Mouse (Mus musculus): ENCODE results near the gene Slc26a8. TPM values are rescaled to one million over a fixed set of nuclear protein-coding genes. Genes with fewer than 3 reads are reported as not detected.

Slc26a8 gene
- polyA plus RNA-seq, 1 experiment from 2014 or later, result 0.34 TPM

GRCm38 (mm10) chr17:28637711-28638690, 52.0 kb downstream of the Slc26a8 start:
- WGBS, result 72% methylated on average over 7 of the region's 7 CpGs
- H3K9me3 ChIP-seq (ENCODE audit: control insufficient read depth, low read length), result no peaks in the 10 kb centered on the region
- H3K36me3 ChIP-seq (ENCODE audit: control insufficient read depth, insufficient read depth, low read length), result no peaks in the 10 kb centered on the region
- no peak overlapping the region for H3K27ac ChIP-seq (replicated peaks in 1 of 2; ENCODE audit: control insufficient read depth in 1 of 2, insufficient read depth in 1 of 2, low read depth in 2 of 2, low read length in 2 of 2)
- H3K4me3 ChIP-seq (ENCODE audit: control insufficient read depth in 1 of 2, insufficient read depth in 1 of 2, low read depth in 1 of 2, low read length in 2 of 2), result no peak overlapping the region
- H3K4me1 ChIP-seq (ENCODE audit: control insufficient read depth in 2 of 2, insufficient read depth in 2 of 2, low read length in 2 of 2), result peaks cover 0 to 4% of the 10 kb centered on the region in 2 experiments; a peak in 2 of 4 replicates
- no peak overlapping the region for H3K9ac ChIP-seq (ENCODE audit: low read length)
- no peak overlapping the region for H3K4me2 ChIP-seq (ENCODE audit: low read length)
- H3K27me3 ChIP-seq (ENCODE audit: control insufficient read depth, insufficient read depth, low read length), result no peaks in the 10 kb centered on the region
- 0 out of 2 replicates have a peak, but pooled peaks have one; percentile 9 for ATAC-seq (ENCODE audit: insufficient number of reproducible peaks, insufficient read depth, low FRiP score, low read depth)

GRCm38 (mm10) chr17:28635842-28636241, 54.2 kb downstream of the Slc26a8 start:
- peaks cover 0 to 4% of the 10 kb centered on the region in 2 experiments; a peak in 2 of 4 replicates for H3K4me1 ChIP-seq (ENCODE audit: control insufficient read depth in 2 of 2, insufficient read depth in 2 of 2, low read length in 2 of 2)
- no peak overlapping the region for H3K9ac ChIP-seq (ENCODE audit: low read length)
- H3K9me3 ChIP-seq (ENCODE audit: control insufficient read depth, low read length), result no peaks in the 10 kb centered on the region
- H3K4me2 ChIP-seq (ENCODE audit: low read length), result no peak overlapping the region
- H3K27ac ChIP-seq (replicated peaks in 1 of 2; ENCODE audit: control insufficient read depth in 1 of 2, insufficient read depth in 1 of 2, low read depth in 2 of 2, low read length in 2 of 2), result no peak overlapping the region
- no peak overlapping the region for H3K4me3 ChIP-seq (ENCODE audit: control insufficient read depth in 1 of 2, insufficient read depth in 1 of 2, low read depth in 1 of 2, low read length in 2 of 2)
- H3K36me3 ChIP-seq (ENCODE audit: control insufficient read depth, insufficient read depth, low read length), result no peaks in the 10 kb centered on the region
- H3K27me3 ChIP-seq (ENCODE audit: control insufficient read depth, insufficient read depth, low read length), result no peaks in the 10 kb centered on the region
- ATAC-seq (ENCODE audit: insufficient number of reproducible peaks, insufficient read depth, low FRiP score, low read depth), result no peak
- 60% methylated on average over 5 of the region's 5 CpGs for WGBS

GRCm38 (mm10) chr17:28629125-28629524, 60.9 kb downstream of the Slc26a8 start:
- Histone ChIP-seq H3K27ac (replicated peaks in 1 of 2; ENCODE audit: control insufficient read depth in 1 of 2, insufficient read depth in 1 of 2, low read depth in 2 of 2, low read length in 2 of 2) (no peak overlapping the region), H3K27me3 (ENCODE audit: control insufficient read depth, insufficient read depth, low read length) (no peaks in the 10 kb centered on the region), H3K4me2 (ENCODE audit: low read length) (no peak overlapping the region), H3K36me3 (ENCODE audit: control insufficient read depth, insufficient read depth, low read length) (no peaks in the 10 kb centered on the region), H3K4me1 (ENCODE audit: control insufficient read depth in 2 of 2, insufficient read depth in 2 of 2, low read length in 2 of 2) (no peaks in the 10 kb centered on the region), H3K9me3 (ENCODE audit: control insufficient read depth, low read length) (no peaks in the 10 kb centered on the region), H3K4me3 (ENCODE audit: control insufficient read depth in 1 of 2, insufficient read depth in 1 of 2, low read depth in 1 of 2, low read length in 2 of 2) (no peak overlapping the region), H3K9ac (ENCODE audit: low read length) (no peak overlapping the region)
- no peak for ATAC-seq (ENCODE audit: insufficient number of reproducible peaks, insufficient read depth, low FRiP score, low read depth)
- WGBS, result 40% methylated on average over 3 of the region's 3 CpGs

GRCm38 (mm10) chr17:28628248-28629124, 61.5 kb downstream of the Slc26a8 start:
- ATAC-seq (ENCODE audit: insufficient number of reproducible peaks, insufficient read depth, low FRiP score, low read depth), result no peak
- Histone ChIP-seq H3K4me2 (ENCODE audit: low read length) (no peak overlapping the region), H3K36me3 (ENCODE audit: control insufficient read depth, insufficient read depth, low read length) (no peaks in the 10 kb centered on the region), H3K27me3 (ENCODE audit: control insufficient read depth, insufficient read depth, low read length) (no peaks in the 10 kb centered on the region), H3K9ac (ENCODE audit: low read length) (no peak overlapping the region), H3K27ac (replicated peaks in 1 of 2; ENCODE audit: control insufficient read depth in 1 of 2, insufficient read depth in 1 of 2, low read depth in 2 of 2, low read length in 2 of 2) (no peak overlapping the region), H3K4me1 (ENCODE audit: control insufficient read depth in 2 of 2, insufficient read depth in 2 of 2, low read length in 2 of 2) (no peaks in the 10 kb centered on the region), H3K9me3 (ENCODE audit: control insufficient read depth, low read length) (no peaks in the 10 kb centered on the region), H3K4me3 (ENCODE audit: control insufficient read depth in 1 of 2, insufficient read depth in 1 of 2, low read depth in 1 of 2, low read length in 2 of 2) (no peak overlapping the region)
- WGBS, result 37% methylated on average over 10 of the region's 10 CpGs

GRCm38 (mm10) chr17:28626937-28627336, 63.1 kb downstream of the Slc26a8 start:
- no peak for ATAC-seq (ENCODE audit: insufficient number of reproducible peaks, insufficient read depth, low FRiP score, low read depth)
- WGBS, result 72% methylated on average over 2 of the region's 2 CpGs
- no peaks in the 10 kb centered on the region for H3K9me3 ChIP-seq (ENCODE audit: control insufficient read depth, low read length)
- H3K27ac ChIP-seq (replicated peaks in 1 of 2; ENCODE audit: control insufficient read depth in 1 of 2, insufficient read depth in 1 of 2, low read depth in 2 of 2, low read length in 2 of 2), result no peak overlapping the region
- H3K4me2 ChIP-seq (ENCODE audit: low read length), result no peak overlapping the region
- H3K4me1 ChIP-seq (ENCODE audit: control insufficient read depth in 2 of 2, insufficient read depth in 2 of 2, low read length in 2 of 2), result 0 out of 4 replicates have a peak, but pooled peaks cover 2% of the 10 kb centered on the region in 2 experiments
- no peaks in the 10 kb centered on the region for H3K36me3 ChIP-seq (ENCODE audit: control insufficient read depth, insufficient read depth, low read length)
- H3K27me3 ChIP-seq (ENCODE audit: control insufficient read depth, insufficient read depth, low read length), result no peaks in the 10 kb centered on the region
- no peak overlapping the region for H3K9ac ChIP-seq (ENCODE audit: low read length)
- no peak overlapping the region for H3K4me3 ChIP-seq (ENCODE audit: control insufficient read depth in 1 of 2, insufficient read depth in 1 of 2, low read depth in 1 of 2, low read length in 2 of 2)

- H3K27me3 ChIP-seq (ENCODE audit: control insufficient read depth, insufficient read depth, low read length), result no peaks in the 10 kb centered on the region
- H3K4me2 ChIP-seq (ENCODE audit: low read length), result no peak overlapping the region
- ATAC-seq (ENCODE audit: insufficient number of reproducible peaks, insufficient read depth, low FRiP score, low read depth), result no peak
- no peak overlapping the region for H3K4me3 ChIP-seq (ENCODE audit: control insufficient read depth in 1 of 2, insufficient read depth in 1 of 2, low read depth in 1 of 2, low read length in 2 of 2)
- H3K9me3 ChIP-seq (ENCODE audit: control insufficient read depth, low read length), result no peaks in the 10 kb centered on the region
- WGBS, result 91% methylated on average over 15 of the region's 15 CpGs
- no peak overlapping the region for H3K9ac ChIP-seq (ENCODE audit: low read length)
- no peak overlapping the region for H3K27ac ChIP-seq (replicated peaks in 1 of 2; ENCODE audit: control insufficient read depth in 1 of 2, insufficient read depth in 1 of 2, low read depth in 2 of 2, low read length in 2 of 2)
- H3K4me1 ChIP-seq (ENCODE audit: control insufficient read depth in 2 of 2, insufficient read depth in 2 of 2, low read length in 2 of 2), result peaks cover 10 to 12% of the 10 kb centered on the region in 2 experiments
- H3K36me3 ChIP-seq (ENCODE audit: control insufficient read depth, insufficient read depth, low read length), result peaks cover under 1% of the 10 kb centered on the region; the same call in 1 of the 2 replicates
Observed at GRCm38 (mm10) chr17:28625327-28625726, 64.7 kb downstream of the Slc26a8 start.

- Histone ChIP-seq H3K4me2 (ENCODE audit: low read length) (no peak overlapping the region), H3K4me1 (ENCODE audit: control insufficient read depth in 2 of 2, insufficient read depth in 2 of 2, low read length in 2 of 2) (peaks cover 10 to 13% of the 10 kb centered on the region in 2 experiments), H3K4me3 (ENCODE audit: control insufficient read depth in 1 of 2, insufficient read depth in 1 of 2, low read depth in 1 of 2, low read length in 2 of 2) (no peak overlapping the region), H3K27ac (replicated peaks in 1 of 2; ENCODE audit: control insufficient read depth in 1 of 2, insufficient read depth in 1 of 2, low read depth in 2 of 2, low read length in 2 of 2) (no peak overlapping the region), H3K27me3 (ENCODE audit: control insufficient read depth, insufficient read depth, low read length) (no peaks in the 10 kb centered on the region), H3K9me3 (ENCODE audit: control insufficient read depth, low read length) (no peaks in the 10 kb centered on the region), H3K36me3 (ENCODE audit: control insufficient read depth, insufficient read depth, low read length) (peaks cover 5% of the 10 kb centered on the region), H3K9ac (ENCODE audit: low read length) (no peak overlapping the region)
- no peak for ATAC-seq (ENCODE audit: insufficient number of reproducible peaks, insufficient read depth, low FRiP score, low read depth)
- WGBS, result 75% methylated on average over 2 of the region's 2 CpGs
Observed at GRCm38 (mm10) chr17:28624841-28625240, 65.2 kb downstream of the Slc26a8 start.
